Mouse (Mus musculus): ENCODE data around the gene Morc4. TPM values are rescaled to one million over a fixed set of nuclear protein-coding genes. Genes with fewer than 3 reads are reported as not detected.
A peak's percentile ranks its signal among the peaks of the same experiment; 100 is the strongest.

Gene Morc4
- polyA plus RNA-seq, 1 experiment from 2014 or later: 17.1 TPM

DNA sequence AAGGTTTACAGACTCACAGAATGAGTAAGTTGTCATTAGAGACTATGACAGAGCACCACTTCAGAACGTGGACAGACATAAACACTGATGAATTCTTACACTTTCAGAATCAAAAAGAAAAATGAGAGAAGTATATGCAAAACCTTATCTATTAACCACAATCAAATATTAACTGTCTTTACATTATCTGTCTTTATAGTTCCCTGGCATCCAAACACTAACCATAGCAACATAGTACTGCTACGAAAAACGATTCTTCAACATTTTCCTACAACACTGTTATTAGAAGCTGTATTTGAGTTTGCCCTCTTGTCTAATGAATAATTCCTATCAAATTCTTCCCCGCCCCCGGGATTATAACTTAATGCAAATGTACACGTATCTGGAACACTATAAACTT is 30.4 kb downstream of the Morc4 start:
- H3K36me3 ChIP-seq (ENCODE audit: control insufficient read depth, insufficient read depth): no peaks in the 10 kb centered on the region
- 78% methylated on average over 6 of the region's 6 CpGs for WGBS
- ATAC-seq (replicated peaks; ENCODE audit: extremely low read depth, insufficient read depth, low FRiP score): no peak
- H3K27ac ChIP-seq (ENCODE audit: low read length): no peak overlapping the region
- H3K27me3 ChIP-seq (ENCODE audit: control insufficient read depth, insufficient read depth, low read length): no peaks in the 10 kb centered on the region
- H3K4me3 ChIP-seq (ENCODE audit: low read length): no peak overlapping the region
- no peaks in the 10 kb centered on the region for H3K9me3 ChIP-seq (replicated peaks; ENCODE audit: control insufficient read depth, low read length)
- no peak overlapping the region for H3K9ac ChIP-seq (ENCODE audit: low read length)
- no peak overlapping the region for H3K4me2 ChIP-seq (ENCODE audit: low read depth, low read length)
- H3K4me1 ChIP-seq (ENCODE audit: control insufficient read depth, insufficient read depth, low read length): no peaks in the 10 kb centered on the region

DNA sequence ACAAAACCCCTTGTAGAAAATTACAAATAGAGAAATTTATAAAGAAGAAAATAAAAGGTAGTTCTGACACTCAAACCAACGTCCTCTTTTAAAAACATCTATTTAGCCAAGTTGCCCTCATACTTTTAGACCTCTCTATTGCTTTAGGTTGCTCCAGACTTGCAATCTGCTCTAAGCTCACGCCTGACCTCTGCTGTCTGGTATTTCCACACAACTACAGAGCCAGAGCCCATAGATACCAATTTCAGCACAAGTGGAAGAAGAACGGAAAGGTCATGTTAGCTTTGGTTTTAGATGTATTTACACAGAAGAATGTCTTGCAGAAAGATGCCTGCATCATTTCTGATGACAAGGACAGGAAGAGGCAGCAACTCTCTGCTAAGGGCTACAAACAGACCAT is 32.4 kb downstream of the Morc4 start:
- Histone ChIP-seq H3K36me3 (ENCODE audit: control insufficient read depth, insufficient read depth) (0 out of 2 replicates have a peak, but pooled peaks cover 2% of the 10 kb centered on the region), H3K4me2 (ENCODE audit: low read depth, low read length) (no peak overlapping the region), H3K4me1 (ENCODE audit: control insufficient read depth, insufficient read depth, low read length) (no peaks in the 10 kb centered on the region), H3K9ac (ENCODE audit: low read length) (no peak overlapping the region), H3K9me3 (replicated peaks; ENCODE audit: control insufficient read depth, low read length) (no peaks in the 10 kb centered on the region), H3K4me3 (ENCODE audit: low read length) (no peak overlapping the region), H3K27ac (ENCODE audit: low read length) (no peak overlapping the region), H3K27me3 (ENCODE audit: control insufficient read depth, insufficient read depth, low read length) (no peaks in the 10 kb centered on the region)
- 23% methylated on average over 3 of the region's 3 CpGs for WGBS
- no peak for ATAC-seq (replicated peaks; ENCODE audit: extremely low read depth, insufficient read depth, low FRiP score)

DNA sequence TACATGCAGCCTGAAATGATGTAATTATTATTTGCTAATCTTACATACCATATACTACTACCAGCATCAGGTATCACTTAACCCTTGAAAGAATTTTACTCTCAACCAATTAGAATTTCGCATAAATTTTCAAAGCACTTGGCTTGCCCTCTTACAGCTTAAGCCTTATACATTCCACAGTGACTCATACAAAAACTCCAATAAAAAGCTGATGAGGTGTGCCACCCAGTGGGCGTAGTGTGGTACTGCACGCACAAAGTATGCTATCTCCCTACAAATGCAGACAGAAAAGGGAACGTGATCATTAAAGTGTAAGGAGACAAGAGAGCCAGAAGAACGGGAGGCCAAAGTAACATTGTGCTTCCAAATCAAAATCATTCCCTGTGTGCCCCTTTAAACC is 39.0 kb downstream of the Morc4 start:
- Histone ChIP-seq H3K9me3 (replicated peaks; ENCODE audit: control insufficient read depth, low read length) (no peaks in the 10 kb centered on the region), H3K27ac (ENCODE audit: low read length) (no peak overlapping the region), H3K4me1 (ENCODE audit: control insufficient read depth, insufficient read depth, low read length) (no peaks in the 10 kb centered on the region), H3K27me3 (ENCODE audit: control insufficient read depth, insufficient read depth, low read length) (no peaks in the 10 kb centered on the region), H3K36me3 (ENCODE audit: control insufficient read depth, insufficient read depth) (peaks cover 5% of the 10 kb centered on the region; the same call in 1 of the 2 replicates), H3K4me3 (ENCODE audit: low read length) (no peak overlapping the region), H3K4me2 (ENCODE audit: low read depth, low read length) (no peak overlapping the region), H3K9ac (ENCODE audit: low read length) (no peak overlapping the region)
- ATAC-seq (replicated peaks; ENCODE audit: extremely low read depth, insufficient read depth, low FRiP score): 0 out of 2 replicates have a peak, but pooled peaks have one; percentile 14
- WGBS: 18% methylated on average over 5 of the region's 5 CpGs

DNA sequence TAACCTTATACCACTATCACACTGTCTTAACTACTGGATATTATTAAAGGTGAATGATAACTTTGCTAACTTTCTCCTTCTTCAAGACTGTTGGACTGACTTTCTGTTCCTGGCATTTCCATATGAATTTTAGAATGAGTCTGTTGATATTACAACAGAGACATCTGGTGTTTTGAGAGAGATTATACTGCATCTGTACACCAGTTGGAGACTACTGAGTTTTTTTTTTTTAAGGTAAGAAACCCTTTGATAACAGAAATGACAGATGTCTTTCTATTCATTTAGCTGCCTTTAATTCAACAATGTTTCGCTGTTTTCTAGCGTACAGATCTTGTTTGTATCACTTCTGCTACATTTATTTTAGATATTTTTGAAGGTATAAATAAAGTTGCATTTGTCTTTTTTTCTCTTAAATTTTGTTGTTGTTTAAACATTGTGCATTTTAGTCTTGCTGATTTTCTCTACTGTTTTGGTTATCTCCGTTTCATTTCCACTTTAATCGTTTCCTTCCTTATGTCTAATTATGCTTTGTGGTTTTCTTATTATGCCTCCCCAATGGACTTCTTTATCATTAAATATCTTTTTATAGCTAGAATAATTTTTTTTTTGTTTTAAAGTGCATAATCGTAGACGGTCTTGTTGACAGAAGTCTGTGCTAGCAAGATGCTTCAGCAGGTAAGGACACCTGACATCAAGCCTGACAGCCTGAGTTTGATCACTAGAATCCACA is 42.9 kb downstream of the Morc4 start:
- Histone ChIP-seq H3K4me3 (ENCODE audit: low read length) (no peak overlapping the region), H3K27ac (ENCODE audit: low read length) (no peak overlapping the region), H3K36me3 (ENCODE audit: control insufficient read depth, insufficient read depth) (peaks cover 5% of the 10 kb centered on the region; the same call in 1 of the 2 replicates), H3K9ac (ENCODE audit: low read length) (no peak overlapping the region), H3K4me2 (ENCODE audit: low read depth, low read length) (no peak overlapping the region), H3K4me1 (ENCODE audit: control insufficient read depth, insufficient read depth, low read length) (no peaks in the 10 kb centered on the region), H3K27me3 (ENCODE audit: control insufficient read depth, insufficient read depth, low read length) (no peaks in the 10 kb centered on the region), H3K9me3 (replicated peaks; ENCODE audit: control insufficient read depth, low read length) (no peaks in the 10 kb centered on the region)
- WGBS: 86% methylated on average over 6 of the region's 6 CpGs
- ATAC-seq (replicated peaks; ENCODE audit: extremely low read depth, insufficient read depth, low FRiP score): no peak

DNA sequence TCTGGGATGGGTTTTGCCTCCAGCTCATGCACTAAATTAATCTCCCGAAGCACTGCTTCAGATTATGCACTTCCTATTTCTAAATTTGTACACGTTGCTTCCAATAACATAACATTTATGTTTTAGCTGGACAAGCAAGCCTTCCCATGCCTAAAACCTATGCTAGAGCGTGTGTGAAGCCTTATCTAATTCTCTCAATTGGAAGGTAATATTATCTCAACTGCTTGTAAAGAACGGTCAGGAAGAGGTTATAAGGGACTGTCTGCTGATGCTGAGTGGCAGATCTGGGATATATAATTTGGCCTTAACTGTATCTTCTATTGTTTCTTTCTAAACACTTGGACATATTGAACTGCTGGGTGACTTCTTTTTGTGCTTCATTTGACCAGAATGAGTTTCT is 44.6 kb downstream of the Morc4 start:
- 66% methylated on average over 4 of the region's 4 CpGs for WGBS
- H3K36me3 ChIP-seq (ENCODE audit: control insufficient read depth, insufficient read depth): peaks cover 6% of the 10 kb centered on the region; the same call in 1 of the 2 replicates

DNA sequence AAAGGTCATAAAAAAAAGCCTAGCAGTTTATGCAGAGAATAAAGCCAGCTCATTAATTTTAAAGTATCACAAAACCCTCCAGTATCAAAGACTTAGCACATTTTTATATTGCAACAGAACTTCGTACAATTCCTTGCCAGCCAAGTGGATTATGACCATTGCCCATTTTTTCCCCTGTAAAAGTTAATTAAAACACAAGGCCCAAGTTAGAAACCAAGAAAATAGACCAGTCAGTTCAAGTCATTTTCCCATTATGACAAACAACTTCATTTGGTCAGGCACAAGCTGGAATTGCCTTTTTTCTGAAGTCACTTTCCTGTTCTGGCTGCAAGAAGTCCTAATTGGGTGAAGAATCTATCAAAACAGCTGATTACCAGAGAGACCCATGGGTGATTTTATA is 46.1 kb downstream of the Morc4 start:
- Histone ChIP-seq H3K36me3 (ENCODE audit: control insufficient read depth, insufficient read depth) (peaks cover 6% of the 10 kb centered on the region; the same call in 1 of the 2 replicates), H3K4me3 (ENCODE audit: low read length) (no peak overlapping the region), H3K27ac (ENCODE audit: low read length) (no peak overlapping the region), H3K9me3 (replicated peaks; ENCODE audit: control insufficient read depth, low read length) (no peaks in the 10 kb centered on the region), H3K4me2 (ENCODE audit: low read depth, low read length) (no peak overlapping the region), H3K9ac (ENCODE audit: low read length) (no peak overlapping the region), H3K4me1 (ENCODE audit: control insufficient read depth, insufficient read depth, low read length) (no peaks in the 10 kb centered on the region), H3K27me3 (ENCODE audit: control insufficient read depth, insufficient read depth, low read length) (no peaks in the 10 kb centered on the region)
- 80% methylated on average over 1 of the region's 1 CpGs for WGBS
- no peak for ATAC-seq (replicated peaks; ENCODE audit: extremely low read depth, insufficient read depth, low FRiP score)

More for the DNA sequence above, 44.6 kb downstream of the Morc4 start:
- Histone ChIP-seq H3K4me1 (ENCODE audit: control insufficient read depth, insufficient read depth, low read length) (no peaks in the 10 kb centered on the region), H3K4me3 (ENCODE audit: low read length) (no peak overlapping the region), H3K4me2 (ENCODE audit: low read depth, low read length) (no peak overlapping the region), H3K27me3 (ENCODE audit: control insufficient read depth, insufficient read depth, low read length) (no peaks in the 10 kb centered on the region), H3K9ac (ENCODE audit: low read length) (no peak overlapping the region), H3K27ac (ENCODE audit: low read length) (no peak overlapping the region), H3K9me3 (replicated peaks; ENCODE audit: control insufficient read depth, low read length) (no peaks in the 10 kb centered on the region)
- ATAC-seq (replicated peaks; ENCODE audit: extremely low read depth, insufficient read depth, low FRiP score): no peak

DNA sequence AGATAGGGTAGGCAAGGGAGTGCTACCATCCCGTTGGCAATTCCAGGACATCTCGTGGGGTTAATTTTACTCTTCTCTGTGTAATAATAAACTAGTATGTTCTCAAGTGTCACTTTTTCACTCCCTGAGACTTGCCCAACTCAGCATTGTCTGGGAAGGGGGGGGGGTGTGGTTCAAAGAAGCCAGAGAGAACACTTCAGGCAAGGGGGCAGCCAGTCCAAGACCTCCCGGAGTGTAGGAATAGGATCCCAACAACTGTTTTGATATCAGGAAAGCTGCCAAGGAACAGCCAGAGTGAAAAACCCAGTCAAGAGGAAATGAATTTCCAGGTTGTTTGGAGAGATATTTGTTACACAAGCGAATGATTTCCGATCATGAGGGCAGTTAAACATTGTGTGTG is 56.3 kb downstream of the Morc4 start:
- H3K9me3 ChIP-seq (replicated peaks; ENCODE audit: control insufficient read depth, low read length): no peaks in the 10 kb centered on the region
- H3K4me3 ChIP-seq (ENCODE audit: low read length): no peak overlapping the region
- no peak overlapping the region for H3K27ac ChIP-seq (ENCODE audit: low read length)
- ATAC-seq (replicated peaks; ENCODE audit: extremely low read depth, insufficient read depth, low FRiP score): no peak
- no peak overlapping the region for H3K4me2 ChIP-seq (ENCODE audit: low read depth, low read length)
- 59% methylated on average over 5 of the region's 5 CpGs for WGBS
- H3K36me3 ChIP-seq (ENCODE audit: control insufficient read depth, insufficient read depth): no peaks in the 10 kb centered on the region
- H3K27me3 ChIP-seq (ENCODE audit: control insufficient read depth, insufficient read depth, low read length): no peaks in the 10 kb centered on the region
- H3K4me1 ChIP-seq (ENCODE audit: control insufficient read depth, insufficient read depth, low read length): no peaks in the 10 kb centered on the region
- H3K9ac ChIP-seq (ENCODE audit: low read length): no peak overlapping the region

DNA sequence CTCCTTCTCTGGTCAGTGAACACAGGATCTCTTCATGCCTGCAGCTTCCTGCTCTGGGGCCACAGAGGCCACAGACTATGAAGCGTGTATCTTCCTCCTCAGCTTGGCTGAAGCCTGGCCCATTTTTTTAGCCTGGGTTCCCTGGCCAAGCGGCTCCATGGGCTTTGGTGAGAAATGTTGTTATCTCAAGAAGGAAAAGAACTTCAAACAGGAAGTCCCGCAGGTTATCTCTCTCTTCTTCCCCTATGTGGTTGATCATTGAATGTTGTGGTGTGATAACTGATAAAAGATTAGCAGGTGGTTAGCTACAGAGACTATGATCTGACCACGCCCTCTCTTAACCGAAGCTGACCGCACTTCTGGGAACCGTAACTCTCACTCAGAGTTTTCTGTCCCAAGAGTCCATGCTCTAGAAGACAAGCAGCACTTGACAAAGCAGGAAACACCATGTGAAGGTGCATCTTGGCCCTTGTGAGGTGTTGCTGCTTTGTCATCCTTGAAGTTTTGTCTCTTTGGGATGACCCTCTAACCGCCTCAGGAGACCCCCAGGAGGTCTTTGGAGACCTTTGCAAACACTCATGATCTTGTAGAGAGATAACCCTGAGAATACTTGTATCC is 57.4 kb downstream of the Morc4 start:
- Histone ChIP-seq H3K9me3 (replicated peaks; ENCODE audit: control insufficient read depth, low read length) (no peaks in the 10 kb centered on the region), H3K4me3 (ENCODE audit: low read length) (no peak overlapping the region), H3K4me2 (ENCODE audit: low read depth, low read length) (no peak overlapping the region), H3K36me3 (ENCODE audit: control insufficient read depth, insufficient read depth) (no peaks in the 10 kb centered on the region), H3K27me3 (ENCODE audit: control insufficient read depth, insufficient read depth, low read length) (no peaks in the 10 kb centered on the region), H3K9ac (ENCODE audit: low read length) (no peak overlapping the region), H3K4me1 (ENCODE audit: control insufficient read depth, insufficient read depth, low read length) (no peaks in the 10 kb centered on the region), H3K27ac (ENCODE audit: low read length) (no peak overlapping the region)
- WGBS: 66% methylated on average over 8 of the region's 8 CpGs
- 0 out of 2 replicates have a peak, but pooled peaks have one; percentile 37 for ATAC-seq (replicated peaks; ENCODE audit: extremely low read depth, insufficient read depth, low FRiP score)

DNA sequence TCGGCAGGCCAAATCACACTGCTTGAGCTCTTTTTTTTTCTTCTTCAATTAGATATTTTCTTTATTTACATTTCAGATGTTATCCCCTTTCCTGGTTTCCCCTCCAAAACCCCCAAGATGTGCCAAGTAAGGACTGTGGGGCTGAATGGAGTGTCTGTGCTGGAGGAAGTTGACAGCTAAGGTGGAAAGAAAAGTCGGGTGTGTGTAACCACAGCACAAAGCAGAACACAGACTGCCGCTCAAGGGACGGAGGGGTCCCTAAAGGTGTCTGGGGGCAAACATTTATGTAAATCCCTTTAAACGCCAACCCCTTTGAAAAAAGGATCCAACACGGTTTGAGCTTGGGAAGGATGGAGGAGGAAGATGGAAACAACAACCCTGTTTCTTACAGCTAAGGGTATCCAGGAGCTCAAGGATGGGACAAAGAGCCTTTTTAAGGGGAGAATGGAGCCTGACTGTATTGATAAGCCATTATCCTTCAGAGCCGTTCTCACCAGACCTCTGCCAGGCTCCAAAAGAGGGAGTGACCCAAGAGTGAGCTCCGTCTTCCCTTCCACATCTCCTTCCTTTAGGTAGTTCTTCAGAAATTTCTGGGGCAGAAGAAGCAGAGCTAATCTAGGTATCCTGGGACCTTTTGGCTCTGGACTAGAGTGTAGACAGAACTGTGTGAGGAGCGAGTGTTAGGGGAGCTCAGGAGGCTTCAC is 58.0 kb downstream of the Morc4 start:
- Histone ChIP-seq H3K27ac (ENCODE audit: low read length) (no peak overlapping the region), H3K9me3 (replicated peaks; ENCODE audit: control insufficient read depth, low read length) (no peaks in the 10 kb centered on the region), H3K4me1 (ENCODE audit: control insufficient read depth, insufficient read depth, low read length) (no peaks in the 10 kb centered on the region), H3K9ac (ENCODE audit: low read length) (no peak overlapping the region), H3K36me3 (ENCODE audit: control insufficient read depth, insufficient read depth) (no peaks in the 10 kb centered on the region), H3K27me3 (ENCODE audit: control insufficient read depth, insufficient read depth, low read length) (no peaks in the 10 kb centered on the region), H3K4me3 (ENCODE audit: low read length) (no peak overlapping the region), H3K4me2 (ENCODE audit: low read depth, low read length) (no peak overlapping the region)
- ATAC-seq (replicated peaks; ENCODE audit: extremely low read depth, insufficient read depth, low FRiP score): no peak
- WGBS: 55% methylated on average over 9 of the region's 9 CpGs

All from heart, embryonic 16.5 days (tissue).